Mouse (Mus musculus) heart, postnatal 0 days (tissue): ENCODE results near the gene Unc45b.

Experiments
- CTCF ChIP-seq: IDR thresholded peaks from 2 replicates; pipeline ENCODE4 v1.5.1; 2016; ENCODE audit warnings: antibody characterized with exemption, control low read depth, low read depth
- EP300 ChIP-seq: IDR thresholded peaks from 2 replicates; pipeline ENCODE4 v1.6.1; 2016; ENCODE audit warnings: antibody characterized with exemption, low read depth

- TF ChIP-seq CTCF, result no peak
- no peak for TF ChIP-seq EP300
Observed at GRCm38 (mm10) chr11:82929633-82929950, 19.2 kb downstream of the Unc45b start.
